Mouse (Mus musculus) liver, embryonic 13.5 days (tissue): ENCODE measurements around the gene Enpp1. TPM values are rescaled to one million over a fixed set of nuclear protein-coding genes. Genes with fewer than 3 reads are reported as not detected.
"Not testable (repeated sequence)": the region's sequence is repeated elsewhere in the genome, so short reads cannot be mapped to it uniquely, and the experiment has no call there.

ENCODE experiments used
- ATAC-seq: fragments of 200-750 bp; cut with Nextera tagmentation; 2 replicates; pipeline ENCODE4 v1.8.0; 2017; ENCODE audit warnings: low read depth, mild to moderate bottlenecking, moderate number of reproducible peaks, moderate library complexity
- DNase-seq: peaks from one replicate; pipeline ENCODE4 v3.0.0; 2022
- H3K27ac ChIP-seq: fragments of 300-500 bp; sonication (generic); 2 replicates; pipeline ENCODE4 v1.5.1; 2015; ENCODE audit warnings: moderate library complexity, mild to moderate bottlenecking, inconsistent platforms
- H3K27me3 ChIP-seq: fragments of 300-500 bp; sonication (generic); 2 replicates; pipeline ENCODE4 v1.6.1; 2015; ENCODE audit warnings: mild to moderate bottlenecking, inconsistent platforms
- H3K36me3 ChIP-seq: fragments of 300-500 bp; sonication (generic); 2 replicates; pipeline ENCODE4 v1.6.1; 2015; ENCODE audit warnings: mild to moderate bottlenecking, inconsistent platforms
- H3K4me1 ChIP-seq: fragments of 300-500 bp; sonication (generic); replicated peaks from 2 replicates; pipeline ENCODE4 v1.6.1; 2015; ENCODE audit warnings: inconsistent platforms
- H3K4me2 ChIP-seq: fragments of 300-500 bp; sonication (generic); 2 replicates; pipeline ENCODE4 v1.6.1; 2015; ENCODE audit warnings: inconsistent platforms, mild to moderate bottlenecking, moderate library complexity
- H3K4me3 ChIP-seq: fragments of 300-500 bp; sonication (generic); replicated peaks from 2 replicates; pipeline ENCODE4 v1.5.1; 2015; ENCODE audit warnings: mild to moderate bottlenecking, inconsistent platforms
- H3K9ac ChIP-seq: fragments of 300-500 bp; sonication (generic); 2 replicates; pipeline ENCODE4 v1.6.1; 2015; ENCODE audit warnings: mild to moderate bottlenecking, inconsistent platforms
- H3K9me3 ChIP-seq: fragments of 300-500 bp; sonication (generic); replicated peaks from 2 replicates; pipeline ENCODE4 v1.6.1; 2016; ENCODE audit warnings: inconsistent platforms
- WGBS: fragments of 180-500 bp; shearing (Covaris S2); methylation state at CpG from one replicate; pipeline ENCODE4 v1.1.7; 2015; ENCODE audit not compliant: insufficient replicate concordance; 5-methylcytosine and 5-hydroxymethylcytosine counted together
- polyA plus RNA-seq: library from polyadenylated mRNA; unstranded; fragments of >200 nt; fragmentation: Nextera tagmentation; extraction: Ambion mirVana; gene quantifications from 2 replicates; pipeline ENCODE4 v1.2.1, GENCODE M21; 2015

The Enpp1 gene
- polyA plus RNA-seq, 1 experiment from 2014 or later: 1.6 TPM

- Histone ChIP-seq H3K27me3 (no peaks in the 10 kb centered on the region), H3K36me3 (no peaks in the 10 kb centered on the region), H3K4me2 (peak overlapping the region; percentile 27), H3K9ac (no peak overlapping the region), H3K27ac (peak overlapping the region; percentile 25; the same call in 1 of the 2 replicates), H3K4me1 (peaks cover 30% of the 10 kb centered on the region), H3K4me3 (no peak overlapping the region), H3K9me3 (no peaks in the 10 kb centered on the region)
- ATAC-seq (peak; percentile 55), DNase-seq (peak; percentile 23)
- WGBS: 8% methylated on average over 11 of the region's 11 CpGs
These were observed 76.6 kb downstream of the Enpp1 start for GRCm38 (mm10) chr10:24635331-24635815.

- H3K36me3 ChIP-seq: no peaks in the 10 kb centered on the region
- DNase-seq: no peak
- H3K4me2 ChIP-seq: no peak overlapping the region
- no peaks in the 10 kb centered on the region for H3K9me3 ChIP-seq
- no peaks in the 10 kb centered on the region for H3K27me3 ChIP-seq
- H3K9ac ChIP-seq: no peak overlapping the region
- peaks cover 34% of the 10 kb centered on the region for H3K4me1 ChIP-seq
- 55% methylated on average over 9 of the region's 9 CpGs for WGBS
- no peak for ATAC-seq
- no peak overlapping the region for H3K27ac ChIP-seq
- H3K4me3 ChIP-seq: no peak overlapping the region
These were observed 77.7 kb downstream of the Enpp1 start for GRCm38 (mm10) chr10:24634288-24634687.

GRCm38 (mm10) chr10:24631122-24631521 is 80.8 kb downstream of the Enpp1 start:
- Histone ChIP-seq H3K4me2 (no peak overlapping the region), H3K9ac (no peak overlapping the region), H3K9me3 (no peaks in the 10 kb centered on the region), H3K27me3 (no peaks in the 10 kb centered on the region), H3K36me3 (no peaks in the 10 kb centered on the region), H3K4me3 (no peak overlapping the region), H3K27ac (no peak overlapping the region), H3K4me1 (peaks cover 26% of the 10 kb centered on the region)
- ATAC-seq (no peak), DNase-seq (no peak)
- WGBS: 73% methylated on average over 5 of the region's 5 CpGs

GRCm38 (mm10) chr10:24630469-24631081 is 81.4 kb downstream of the Enpp1 start:
- peak; percentile 43 for DNase-seq
- 22% methylated on average over 18 of the region's 18 CpGs for WGBS
- no peak overlapping the region for H3K4me2 ChIP-seq

GRCm38 (mm10) chr10:24629086-24629720 is 82.8 kb downstream of the Enpp1 start:
- 28% methylated on average over 9 of the region's 9 CpGs for WGBS
- no peak for DNase-seq

More at GRCm38 (mm10) chr10:24630469-24631081, 81.4 kb downstream of the Enpp1 start:
- Histone ChIP-seq H3K9me3 (no peaks in the 10 kb centered on the region), H3K4me1 (peaks cover 21% of the 10 kb centered on the region), H3K27me3 (no peaks in the 10 kb centered on the region), H3K36me3 (no peaks in the 10 kb centered on the region), H3K4me3 (no peak overlapping the region), H3K9ac (no peak overlapping the region), H3K27ac (no peak overlapping the region)
- no peak for ATAC-seq

DNA sequence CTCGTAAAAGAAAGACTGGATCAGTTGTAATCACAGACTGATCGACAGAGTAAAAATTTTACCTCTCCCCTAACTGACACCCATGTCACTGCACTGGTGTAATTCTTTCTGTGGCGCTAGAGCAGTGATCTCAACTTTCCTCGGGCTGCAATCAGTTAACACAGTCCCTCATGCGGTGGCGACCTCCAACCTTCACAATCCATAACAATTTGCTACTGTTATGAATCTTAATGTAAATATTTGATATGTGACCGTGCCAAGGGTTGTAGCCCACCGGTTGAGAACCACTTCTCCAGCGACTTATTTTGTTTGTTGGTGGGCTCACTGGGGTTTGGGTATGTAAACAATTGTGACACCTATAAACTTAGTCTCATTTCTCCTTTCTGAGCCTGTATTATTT is 83.5 kb downstream of the Enpp1 start:
- Histone ChIP-seq H3K4me3 (no peak overlapping the region), H3K27ac (no peak overlapping the region), H3K4me1 (peaks cover 8% of the 10 kb centered on the region; the same call in 1 of the 2 replicates), H3K9me3 (no peaks in the 10 kb centered on the region), H3K4me2 (no peak overlapping the region), H3K9ac (no peak overlapping the region), H3K27me3 (no peaks in the 10 kb centered on the region), H3K36me3 (no peaks in the 10 kb centered on the region)
- WGBS: 62% methylated on average over 9 of the region's 9 CpGs
- ATAC-seq (no peak), DNase-seq (no peak)

More at GRCm38 (mm10) chr10:24629086-24629720, 82.8 kb downstream of the Enpp1 start:
- Histone ChIP-seq H3K4me2 (no peak overlapping the region), H3K9ac (no peak overlapping the region), H3K27ac (peak overlapping the region; percentile 19; the same call in 1 of the 2 replicates), H3K27me3 (no peaks in the 10 kb centered on the region), H3K4me3 (no peak overlapping the region), H3K36me3 (no peaks in the 10 kb centered on the region), H3K9me3 (no peaks in the 10 kb centered on the region), H3K4me1 (peaks cover 8% of the 10 kb centered on the region; the same call in 1 of the 2 replicates)
- peak; percentile 59 for ATAC-seq

DNA sequence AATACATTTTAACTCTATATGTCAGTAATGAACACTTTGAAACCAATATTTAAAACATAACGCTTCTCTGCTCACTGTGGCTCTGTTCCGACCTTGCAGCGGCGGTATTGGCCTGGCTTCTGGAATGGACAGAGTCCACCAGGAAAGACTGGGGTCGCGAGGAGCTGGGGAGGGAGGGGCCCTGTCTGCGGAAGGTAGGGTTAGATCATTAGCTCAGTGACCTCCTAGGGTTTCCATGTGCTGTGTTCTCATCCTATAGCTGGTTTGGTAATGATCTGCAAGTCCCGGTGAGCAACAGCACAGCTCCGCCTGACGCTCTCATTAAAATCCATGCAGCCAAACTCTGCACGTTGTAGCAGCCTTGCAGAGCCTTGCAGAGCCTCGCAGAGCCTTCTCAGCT is 84.7 kb downstream of the Enpp1 start:
- ATAC-seq (no peak), DNase-seq (no peak)
- Histone ChIP-seq H3K4me1 (peaks cover 8% of the 10 kb centered on the region; the same call in 1 of the 2 replicates), H3K27ac (no peak overlapping the region), H3K9ac (no peak overlapping the region), H3K9me3 (no peaks in the 10 kb centered on the region), H3K36me3 (no peaks in the 10 kb centered on the region), H3K4me3 (no peak overlapping the region), H3K4me2 (no peak overlapping the region), H3K27me3 (no peaks in the 10 kb centered on the region)
- WGBS: 68% methylated on average over 12 of the region's 12 CpGs

DNA sequence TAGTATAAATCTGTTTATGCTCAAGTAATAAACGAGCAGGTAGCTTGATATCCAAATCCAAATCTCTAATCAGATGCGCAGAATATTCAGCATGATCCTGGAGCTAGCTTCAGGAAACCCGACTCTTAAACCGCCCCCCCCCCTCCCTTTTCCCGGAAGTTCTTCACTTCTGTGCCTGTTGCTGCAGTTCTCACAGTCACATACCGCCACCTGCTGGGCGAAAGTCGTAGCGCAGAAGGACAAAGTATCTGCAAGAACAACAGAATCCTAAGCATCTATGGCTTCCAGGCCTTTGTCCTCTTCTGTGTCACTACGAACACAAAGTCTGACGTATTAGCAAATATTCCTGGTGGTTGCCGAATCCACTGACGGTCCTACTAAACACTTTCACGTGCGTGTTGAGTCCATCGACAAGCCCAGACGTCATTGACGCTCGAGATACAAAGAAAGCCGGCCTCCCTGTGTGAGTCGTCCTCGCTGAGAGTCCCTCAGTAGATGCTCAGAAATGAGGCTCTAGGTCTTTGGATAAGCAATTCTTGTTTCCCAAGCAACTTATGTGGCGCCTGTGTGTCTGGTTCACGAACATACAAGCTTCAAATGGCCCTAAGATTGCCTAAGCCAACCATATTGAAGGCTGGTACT is 86.8 kb downstream of the Enpp1 start:
- Histone ChIP-seq H3K9ac (no peak overlapping the region), H3K4me1 (peaks cover 8% of the 10 kb centered on the region; the same call in 1 of the 2 replicates), H3K4me3 (no peak overlapping the region), H3K27me3 (no peaks in the 10 kb centered on the region), H3K27ac (no peak overlapping the region), H3K36me3 (no peaks in the 10 kb centered on the region), H3K9me3 (no peaks in the 10 kb centered on the region), H3K4me2 (no peak overlapping the region)
- DNase-seq: peak; percentile 50
- ATAC-seq: no peak
- 36% methylated on average over 23 of the region's 24 CpGs for WGBS

DNA sequence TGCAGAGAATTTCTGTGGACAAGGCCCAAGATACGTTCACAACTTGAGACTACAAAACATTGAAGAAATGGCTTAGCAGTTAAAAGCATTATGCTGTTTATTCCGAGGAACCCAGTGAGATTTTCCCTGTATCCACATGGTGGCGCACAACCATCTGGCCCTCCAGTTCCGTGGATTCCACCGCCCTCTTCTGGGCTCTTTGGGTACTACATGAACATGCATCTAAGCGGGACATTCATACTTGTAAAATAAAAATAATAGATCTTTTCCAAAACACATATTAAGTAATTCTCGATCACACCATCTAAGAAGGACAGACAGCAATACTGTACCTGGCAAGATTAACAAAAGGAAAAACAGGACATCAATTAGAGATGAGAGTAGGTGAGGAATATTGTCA is 89.4 kb downstream of the Enpp1 start:
- Histone ChIP-seq H3K4me1 (no peaks in the 10 kb centered on the region), H3K36me3 (no peaks in the 10 kb centered on the region), H3K9me3 (no peaks in the 10 kb centered on the region), H3K27ac (no peak overlapping the region), H3K27me3 (no peaks in the 10 kb centered on the region), H3K4me3 (no peak overlapping the region), H3K9ac (no peak overlapping the region), H3K4me2 (no peak overlapping the region)
- DNase-seq: peak; percentile 56
- ATAC-seq: no peak
- 19% methylated on average over 7 of the region's 7 CpGs for WGBS

DNA sequence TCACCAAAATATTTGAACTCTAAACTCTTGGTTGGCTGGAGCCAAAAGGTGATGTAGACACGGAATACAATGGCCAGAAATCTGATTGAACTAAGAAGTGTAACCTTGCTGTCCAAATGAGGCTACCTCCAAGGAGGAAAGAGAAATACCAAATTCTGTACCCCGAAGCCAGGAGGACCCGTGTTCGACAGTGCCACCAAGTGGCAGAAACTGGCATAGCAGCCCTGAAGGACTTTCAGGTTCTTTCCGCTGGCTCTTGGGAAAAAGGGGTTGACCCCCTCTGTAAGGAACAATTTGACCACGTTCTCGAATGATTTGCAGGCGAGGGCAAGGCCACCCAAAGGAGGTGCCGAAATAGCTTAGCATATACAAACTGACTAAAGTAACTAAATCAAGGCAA is 90.4 kb downstream of the Enpp1 start:
- Histone ChIP-seq H3K4me1 (no peaks in the 10 kb centered on the region), H3K27ac (no peak overlapping the region), H3K27me3 (no peaks in the 10 kb centered on the region), H3K4me2 (no peak overlapping the region), H3K36me3 (no peaks in the 10 kb centered on the region), H3K9me3 (no peaks in the 10 kb centered on the region), H3K4me3 (no peak overlapping the region), H3K9ac (no peak overlapping the region)
- no peak for ATAC-seq
- 27% methylated on average over 9 of the region's 9 CpGs for WGBS
- peak; percentile 32 for DNase-seq

- ATAC-seq, H3K4me3 ChIP-seq, DNase-seq, H3K4me1 ChIP-seq, H3K27ac ChIP-seq, H3K36me3 ChIP-seq, H3K9me3 ChIP-seq, H3K4me2 ChIP-seq, H3K27me3 ChIP-seq, H3K9ac ChIP-seq: not testable (repeated sequence)
- 66% methylated on average over 1 of the region's 1 CpGs for WGBS
These were observed 95.4 kb downstream of the Enpp1 start for GRCm38 (mm10) chr10:24616572-24616971.
